Mouse (Mus musculus) embryonic facial prominence, embryonic 14.5 days (tissue): ENCODE measurements around the gene Cd69. TPM values are rescaled to one million over a fixed set of nuclear protein-coding genes. Genes with fewer than 3 reads are reported as not detected.

Experiments
- ATAC-seq: fragments of 200-750 bp; cut with Nextera tagmentation; 2 replicates; pipeline ENCODE4 v1.8.0; 2017; ENCODE audit warnings: low read depth, moderate number of reproducible peaks, moderate TSS enrichment
- DNase-seq: peaks from one replicate; pipeline ENCODE4 v3.0.0-alpha.2; 2015; ENCODE audit warnings: low spot score
- H3K27ac ChIP-seq: fragments of 300-500 bp; sonication (generic); replicated peaks from 2 replicates; pipeline ENCODE4 v1.5.1; 2014; ENCODE audit warnings: low read depth, mild to moderate bottlenecking, low read length, moderate library complexity
- H3K27me3 ChIP-seq: fragments of 300-500 bp; sonication (generic); replicated peaks from 2 replicates; pipeline ENCODE4 v1.6.1; 2014; ENCODE audit warnings: low read length; ENCODE audit not compliant: control insufficient read depth, insufficient read depth
- H3K36me3 ChIP-seq: fragments of 300-500 bp; sonication (generic); 2 replicates; pipeline ENCODE4 v1.6.1; 2014; ENCODE audit warnings: low read length, mixed read lengths; ENCODE audit not compliant: control insufficient read depth, insufficient read depth
- H3K4me1 ChIP-seq: fragments of 300-500 bp; sonication (generic); 2 replicates; pipeline ENCODE4 v1.6.1; 2014; ENCODE audit warnings: antibody characterized with exemption, low read length; ENCODE audit not compliant: control insufficient read depth, insufficient read depth
- H3K4me2 ChIP-seq: fragments of 300-500 bp; sonication (generic); 2 replicates; pipeline ENCODE4 v1.6.1; 2014; ENCODE audit warnings: low read depth, mild to moderate bottlenecking, low read length, moderate library complexity, mixed read lengths
- H3K4me3 ChIP-seq: fragments of 300-500 bp; sonication (generic); 2 replicates; pipeline ENCODE4 v1.5.1; 2014; ENCODE audit warnings: low read depth, mild to moderate bottlenecking, low read length
- H3K9ac ChIP-seq: fragments of 300-500 bp; sonication (generic); 2 replicates; pipeline ENCODE4 v1.6.1; 2014; ENCODE audit warnings: low read depth, mild to moderate bottlenecking, low read length, moderate library complexity, mixed read lengths
- H3K9me3 ChIP-seq: fragments of 300-500 bp; sonication (generic); 2 replicates; pipeline ENCODE4 v1.6.1; 2016; ENCODE audit warnings: low read length; ENCODE audit not compliant: control insufficient read depth
- WGBS: fragments of 180-500 bp; shearing (Covaris S2); extraction: QIAGEN DNeasy Blood & Tissue Kit; methylation state at CpG from one replicate; pipeline ENCODE4 v1.1.7; 2014; 5-methylcytosine and 5-hydroxymethylcytosine counted together
- polyA plus RNA-seq: library from polyadenylated mRNA; unstranded; fragments of >200 nt; fragmentation: Nextera tagmentation; extraction: Ambion mirVana; gene quantifications from 2 replicates; pipeline ENCODE4 v1.2.1, GENCODE M21; 2014

The Cd69 gene
- polyA plus RNA-seq: 0.18 and 0.35 TPM in 2 replicates

GRCm38 (mm10) chr6:129275220-129275619 lies at the start of gene Cd69:
Gene Cd69, minus strand, starts transcription at chr6:129275436.
- Histone ChIP-seq H3K4me2 (no peak within 1 kb of the TSS), H3K27me3 (no peaks in the 10 kb centered on the region), H3K9me3 (no peaks in the 10 kb centered on the region), H3K27ac (no peak within 1 kb of the TSS), H3K4me3 (no peak within 1 kb of the TSS), H3K36me3 (no peaks in the 10 kb centered on the region), H3K4me1 (no peaks in the 10 kb centered on the region), H3K9ac (no peak within 1 kb of the TSS)
- no peak for ATAC-seq
- WGBS: 66% methylated on average over 9 of the region's 9 CpGs
- no peak for DNase-seq

GRCm38 (mm10) chr6:129319331-129319730 lies 44.1 kb upstream of the Cd69 start:
- H3K4me2 ChIP-seq: no peak overlapping the region
- no peak overlapping the region for H3K9ac ChIP-seq
- H3K9me3 ChIP-seq: no peaks in the 10 kb centered on the region
- ATAC-seq (no peak), DNase-seq (no peak)
- H3K27ac ChIP-seq: no peak overlapping the region
- no peaks in the 10 kb centered on the region for H3K4me1 ChIP-seq
- H3K4me3 ChIP-seq: no peak overlapping the region
- WGBS: 70% methylated on average over 4 of the region's 4 CpGs
- H3K36me3 ChIP-seq: no peaks in the 10 kb centered on the region
- H3K27me3 ChIP-seq: no peaks in the 10 kb centered on the region

- 48% methylated on average over 1 of the region's 1 CpGs for WGBS
- DNase-seq (no peak), ATAC-seq (no peak)
- Histone ChIP-seq H3K4me2 (no peak overlapping the region), H3K4me3 (no peak overlapping the region), H3K27me3 (no peaks in the 10 kb centered on the region), H3K4me1 (no peaks in the 10 kb centered on the region), H3K36me3 (no peaks in the 10 kb centered on the region), H3K9me3 (no peaks in the 10 kb centered on the region), H3K9ac (no peak overlapping the region), H3K27ac (no peak overlapping the region)
Observed at GRCm38 (mm10) chr6:129318395-129318794, 43.2 kb upstream of the Cd69 start.

- Histone ChIP-seq H3K9me3 (no peaks in the 10 kb centered on the region), H3K4me3 (no peak overlapping the region), H3K27ac (no peak overlapping the region), H3K36me3 (no peaks in the 10 kb centered on the region), H3K27me3 (no peaks in the 10 kb centered on the region), H3K9ac (no peak overlapping the region), H3K4me1 (no peaks in the 10 kb centered on the region), H3K4me2 (no peak overlapping the region)
- DNase-seq: no peak
- 55% methylated on average over 2 of the region's 2 CpGs for WGBS
- no peak for ATAC-seq
Observed at GRCm38 (mm10) chr6:129316463-129316862, 41.2 kb upstream of the Cd69 start.

- Histone ChIP-seq H3K9me3 (no peaks in the 10 kb centered on the region), H3K36me3 (no peaks in the 10 kb centered on the region), H3K27me3 (no peaks in the 10 kb centered on the region), H3K9ac (no peak overlapping the region), H3K4me1 (no peaks in the 10 kb centered on the region), H3K27ac (no peak overlapping the region), H3K4me3 (no peak overlapping the region), H3K4me2 (no peak overlapping the region)
- DNase-seq (no peak), ATAC-seq (no peak)
- WGBS: 76% methylated on average over 1 of the region's 1 CpGs
Observed at GRCm38 (mm10) chr6:129315698-129316097, 40.5 kb upstream of the Cd69 start.

GRCm38 (mm10) chr6:129314655-129315168 lies 39.5 kb upstream of the Cd69 start:
- no peaks in the 10 kb centered on the region for H3K27me3 ChIP-seq
- 81% methylated on average over 3 of the region's 3 CpGs for WGBS
- H3K9ac ChIP-seq: no peak overlapping the region
- DNase-seq: no peak
- no peak overlapping the region for H3K4me3 ChIP-seq
- H3K4me1 ChIP-seq: no peaks in the 10 kb centered on the region
- H3K4me2 ChIP-seq: no peak overlapping the region
- H3K36me3 ChIP-seq: no peaks in the 10 kb centered on the region
- H3K9me3 ChIP-seq: no peaks in the 10 kb centered on the region
- H3K27ac ChIP-seq: no peak overlapping the region
- no peak for ATAC-seq

GRCm38 (mm10) chr6:129312499-129312898 lies 37.3 kb upstream of the Cd69 start:
- ATAC-seq: no peak
- H3K4me1 ChIP-seq: no peaks in the 10 kb centered on the region
- WGBS: 73% methylated on average over 3 of the region's 3 CpGs
- H3K27me3 ChIP-seq: no peaks in the 10 kb centered on the region
- no peak overlapping the region for H3K27ac ChIP-seq
- H3K4me2 ChIP-seq: no peak overlapping the region
- no peaks in the 10 kb centered on the region for H3K9me3 ChIP-seq
- no peak overlapping the region for H3K4me3 ChIP-seq
- H3K9ac ChIP-seq: no peak overlapping the region
- no peaks in the 10 kb centered on the region for H3K36me3 ChIP-seq
- DNase-seq: no peak

- H3K4me1 ChIP-seq: no peaks in the 10 kb centered on the region
- no peaks in the 10 kb centered on the region for H3K36me3 ChIP-seq
- H3K9ac ChIP-seq: no peak overlapping the region
- no peak overlapping the region for H3K4me3 ChIP-seq
- H3K27ac ChIP-seq: no peak overlapping the region
- no peak for DNase-seq
- no peak overlapping the region for H3K4me2 ChIP-seq
- WGBS: 58% methylated on average over 1 of the region's 1 CpGs
- H3K9me3 ChIP-seq: no peaks in the 10 kb centered on the region
- no peaks in the 10 kb centered on the region for H3K27me3 ChIP-seq
- no peak for ATAC-seq
Observed at GRCm38 (mm10) chr6:129304180-129304579, 28.9 kb upstream of the Cd69 start.

- Histone ChIP-seq H3K27me3 (no peaks in the 10 kb centered on the region), H3K4me2 (no peak overlapping the region), H3K9ac (no peak overlapping the region), H3K9me3 (no peaks in the 10 kb centered on the region), H3K4me3 (no peak overlapping the region), H3K4me1 (no peaks in the 10 kb centered on the region), H3K27ac (no peak overlapping the region), H3K36me3 (no peaks in the 10 kb centered on the region)
- no peak for ATAC-seq
- DNase-seq: no peak
Observed at GRCm38 (mm10) chr6:129288708-129289107, 13.5 kb upstream of the Cd69 start.
